Mouse (Mus musculus): ENCODE measurements around the gene Prkaca.
"Not testable (repeated sequence)": the region's sequence is repeated elsewhere in the genome, so short reads cannot be mapped to it uniquely, and the experiment has no call there.

The Prkaca gene

DNA sequence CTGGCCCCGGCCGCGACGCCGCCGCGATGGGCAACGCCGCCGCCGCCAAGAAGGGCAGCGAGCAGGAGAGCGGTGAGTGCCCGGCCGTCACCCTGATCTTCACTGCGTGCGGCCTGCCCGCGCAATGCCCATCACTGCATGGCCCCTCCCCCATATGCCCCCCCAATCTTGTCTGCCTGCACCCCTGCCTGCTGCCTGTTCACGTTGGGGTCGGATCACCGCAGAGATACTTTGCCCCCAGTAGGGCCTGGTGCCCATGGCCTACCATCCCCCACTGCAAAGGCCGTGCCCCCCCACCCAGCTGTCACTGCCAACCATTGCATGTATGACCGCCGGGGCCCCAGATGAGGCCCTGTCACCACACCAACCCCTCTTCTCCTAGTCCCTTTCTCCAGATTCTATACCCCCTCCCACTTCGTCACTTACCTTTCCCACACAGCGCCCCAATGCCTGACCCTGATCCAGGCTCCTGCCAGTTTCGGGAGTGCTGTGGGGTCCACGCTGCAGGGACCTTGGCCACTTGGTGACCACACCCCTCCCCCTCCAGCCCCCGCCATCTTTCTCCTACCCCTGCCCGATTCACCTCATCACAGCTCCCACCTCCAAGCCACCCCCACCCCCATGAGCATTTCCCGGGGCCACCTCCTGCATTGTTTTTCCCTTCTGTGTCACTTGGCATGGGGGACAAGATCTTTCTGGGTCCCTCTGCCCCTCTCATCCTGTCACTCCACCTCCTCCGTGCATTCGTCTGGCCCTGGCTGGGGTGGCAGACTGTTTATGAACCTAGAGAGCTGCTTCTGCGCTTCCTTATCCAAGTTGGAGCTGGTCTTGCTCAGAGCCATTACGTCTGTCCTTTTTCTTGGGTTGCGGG lies 603 bp downstream of the Prkaca start:
- in situ Hi-C loops (cut with MboI, MseI): no loop called here

DNA sequence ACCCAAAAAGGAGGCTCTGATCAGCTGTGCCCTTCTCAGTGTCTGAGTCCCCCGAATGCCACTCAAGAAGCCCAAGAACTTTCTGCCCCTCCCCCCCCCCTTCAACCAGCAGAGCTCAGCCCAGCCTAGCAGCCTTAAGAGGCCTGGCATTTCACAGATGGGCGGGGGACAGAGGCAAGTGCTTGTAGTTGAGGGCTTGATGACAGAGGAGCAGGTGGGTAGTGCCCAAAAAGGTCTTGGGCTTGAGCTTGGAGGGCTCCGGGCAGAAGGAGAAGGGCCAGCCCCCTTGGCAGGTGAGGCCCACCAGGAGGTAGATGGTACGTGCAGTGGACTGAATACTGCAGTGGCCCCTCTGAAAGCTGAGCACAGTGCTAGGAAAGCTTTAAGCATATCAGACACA lies 1.7 kb downstream of the Prkaca start:
- in situ Hi-C loops (cut with MboI, MseI): no loop called here

DNA sequence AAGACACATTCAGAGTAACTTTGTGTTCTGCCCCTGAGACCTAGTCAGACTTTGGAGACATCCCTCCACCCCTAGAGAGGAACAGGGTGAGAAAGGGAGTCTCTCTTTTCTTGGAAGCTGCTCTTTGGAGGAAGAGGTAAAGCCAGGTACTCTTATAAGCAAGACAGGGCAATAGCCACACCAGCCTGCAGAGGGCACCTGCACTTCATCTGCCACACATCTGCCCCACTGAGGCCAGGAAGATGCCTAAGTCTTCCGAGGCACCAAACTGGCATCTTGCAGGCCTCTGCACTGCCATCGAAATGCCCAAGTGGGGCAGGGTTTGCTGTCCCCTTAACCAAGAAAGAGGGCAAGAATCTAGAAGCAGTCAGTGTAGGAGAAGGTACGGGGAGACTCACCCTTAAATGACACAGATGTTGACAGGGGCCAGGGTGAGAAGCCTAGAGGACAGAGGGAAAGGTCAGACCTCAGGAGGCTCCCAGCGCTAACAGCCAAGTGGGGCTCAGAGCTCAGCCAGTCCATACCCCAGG lies 3.4 kb downstream of the Prkaca start:
- in situ Hi-C loops (cut with MboI, MseI): no loop called here

DNA sequence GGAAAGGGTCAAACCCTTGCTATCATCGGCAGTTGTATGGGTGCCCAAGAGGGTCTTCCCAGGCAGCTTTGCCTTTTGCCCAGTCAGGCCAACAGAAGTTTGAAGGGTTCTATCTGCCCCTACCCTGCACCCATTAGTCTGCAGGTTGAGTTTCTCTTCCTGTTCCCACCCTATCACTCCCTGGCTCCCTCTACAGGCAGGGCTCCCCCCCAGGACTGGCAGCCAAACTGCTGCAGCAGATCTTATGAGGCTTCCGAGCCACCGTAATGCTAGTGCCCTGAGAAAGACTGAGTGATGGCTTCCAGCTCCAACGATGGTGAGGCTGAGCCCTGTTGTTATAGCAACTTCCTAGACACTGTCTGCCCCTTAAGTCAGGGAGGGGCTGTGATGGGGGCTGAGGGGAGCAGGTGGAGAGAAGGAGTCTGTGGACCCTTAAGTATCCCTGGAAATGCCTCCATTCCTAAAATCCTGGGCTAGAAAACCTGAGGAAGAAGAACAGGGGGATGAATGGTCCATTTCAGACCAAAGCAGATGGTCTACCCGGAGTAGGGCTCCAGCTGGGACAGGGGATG lies 4.1 kb downstream of the Prkaca start:
- in situ Hi-C loops (cut with MboI, MseI): no loop called here

DNA sequence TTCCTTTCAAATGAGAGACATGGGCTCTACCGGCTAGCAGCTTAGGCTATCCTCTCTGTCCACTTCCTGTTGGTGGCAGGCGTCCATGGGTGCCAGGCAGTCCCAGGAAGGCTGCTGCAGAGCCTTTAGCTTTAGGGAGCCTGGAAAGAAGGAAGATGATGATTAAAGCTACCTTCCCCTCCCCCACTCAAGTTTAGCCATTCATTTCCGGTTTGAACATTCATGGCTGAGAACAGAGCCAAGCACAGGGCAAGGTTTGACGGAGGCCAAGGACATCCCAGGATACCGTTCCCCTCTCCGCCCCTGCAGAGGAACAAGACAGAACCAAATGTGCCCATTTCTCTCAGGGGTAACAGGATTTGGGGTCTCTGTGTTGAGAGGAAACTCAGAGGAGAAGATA lies 4.9 kb downstream of the Prkaca start:
- in situ Hi-C loops (cut with MboI, MseI): no loop called here

DNA sequence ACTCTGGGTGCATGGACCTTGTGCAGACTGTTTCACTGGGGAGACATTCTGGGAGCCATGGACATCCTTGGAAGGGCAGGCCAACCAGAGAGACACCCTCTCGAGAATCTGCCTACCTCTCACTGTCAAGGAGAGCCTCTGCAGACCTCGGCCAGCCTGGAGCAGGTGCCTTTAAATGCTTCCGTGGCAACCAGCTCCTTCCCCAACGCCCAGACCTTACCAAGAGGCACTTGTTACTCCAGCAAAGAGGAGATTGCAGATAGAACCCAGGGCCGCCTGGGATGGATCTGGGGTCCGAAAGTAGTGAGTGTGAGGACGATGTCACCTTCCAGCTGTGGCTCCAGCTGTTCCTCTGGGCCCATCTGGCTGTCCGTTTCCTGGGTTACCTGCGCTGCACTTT lies 5.4 kb downstream of the Prkaca start:
- in situ Hi-C loops (cut with MboI, MseI): no loop called here

DNA sequence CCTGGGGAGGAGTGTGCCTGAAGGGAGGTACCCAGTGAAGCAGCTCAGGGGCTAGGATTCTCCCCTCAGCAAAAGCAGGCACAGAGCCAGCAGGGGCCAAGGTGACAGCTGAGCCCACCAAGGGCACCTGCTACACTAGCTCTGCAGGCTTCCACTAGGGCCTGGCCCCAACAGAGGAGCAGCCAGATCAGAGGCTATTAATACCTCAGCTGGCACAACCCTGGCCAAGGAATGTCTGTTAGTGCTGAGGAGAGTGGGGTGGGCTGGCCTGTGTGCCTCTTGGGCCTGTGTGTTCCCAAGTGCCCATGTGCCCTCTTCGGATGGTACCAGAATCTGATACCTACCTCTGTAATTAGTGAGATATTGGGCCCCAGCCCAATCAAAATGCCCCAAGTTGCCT lies 7.5 kb downstream of the Prkaca start:
- in situ Hi-C loops (cut with MboI, MseI): no loop called here

DNA sequence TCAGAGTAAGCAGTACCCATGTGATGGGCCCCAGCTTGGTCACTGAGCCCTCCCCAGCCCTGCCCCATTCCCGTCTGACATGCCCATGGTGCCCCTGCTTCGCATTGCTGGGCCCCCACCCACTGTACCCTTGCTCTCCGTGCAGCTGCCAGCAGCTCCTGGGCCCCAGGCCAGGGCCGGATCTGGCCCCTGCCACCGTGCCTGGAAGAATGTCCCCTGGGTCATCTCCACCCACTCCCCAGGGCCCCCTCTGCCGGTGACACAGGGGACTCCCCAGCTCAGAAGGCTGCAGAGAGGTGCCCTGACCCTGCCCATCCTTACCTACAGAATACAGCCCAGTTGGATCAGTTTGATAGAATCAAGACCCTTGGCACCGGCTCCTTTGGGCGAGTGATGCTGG lies 8.1 kb downstream of the Prkaca start:
- in situ Hi-C loops (cut with MboI, MseI): no loop called here

DNA sequence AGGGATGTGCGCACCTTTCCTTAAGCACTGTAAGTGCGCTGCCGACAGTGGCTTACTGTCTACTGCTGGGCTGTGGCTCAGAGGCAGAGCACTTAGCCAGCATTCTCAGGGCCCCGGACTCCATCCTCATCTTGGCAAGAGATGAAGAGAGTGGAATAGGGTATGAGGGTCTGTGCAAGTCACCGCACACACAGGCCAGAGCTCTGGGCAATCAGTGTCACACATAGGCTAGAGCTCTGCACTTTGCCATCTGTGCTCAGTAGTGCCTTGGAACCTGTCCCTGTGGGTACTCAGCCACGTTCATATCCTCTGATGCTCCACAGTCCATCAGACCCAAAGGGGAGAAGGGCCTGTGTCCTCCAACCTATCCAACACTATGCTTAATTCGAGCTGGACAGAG lies 8.7 kb downstream of the Prkaca start:
- in situ Hi-C loops (cut with MboI, MseI): no loop called here

DNA sequence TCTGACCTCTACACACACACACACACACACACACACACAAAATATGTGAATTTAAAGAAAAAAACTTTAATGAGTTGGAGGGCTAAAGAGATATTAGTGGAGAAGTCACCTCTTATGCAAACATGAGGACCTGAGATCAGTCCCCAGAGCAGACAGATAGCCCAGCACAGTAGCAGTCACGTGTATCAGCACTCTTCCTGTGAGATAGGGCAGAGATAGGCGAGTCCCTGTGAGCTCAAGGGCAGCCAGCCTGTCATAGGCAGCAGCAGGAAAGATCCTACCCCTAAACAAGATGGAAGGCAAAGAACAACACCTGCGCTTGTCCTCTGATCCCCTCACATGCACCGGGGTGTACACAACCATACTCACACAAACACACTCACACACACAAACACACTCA lies 9.7 kb downstream of the Prkaca start:
- in situ Hi-C loops (cut with MboI, MseI): no loop called here

DNA sequence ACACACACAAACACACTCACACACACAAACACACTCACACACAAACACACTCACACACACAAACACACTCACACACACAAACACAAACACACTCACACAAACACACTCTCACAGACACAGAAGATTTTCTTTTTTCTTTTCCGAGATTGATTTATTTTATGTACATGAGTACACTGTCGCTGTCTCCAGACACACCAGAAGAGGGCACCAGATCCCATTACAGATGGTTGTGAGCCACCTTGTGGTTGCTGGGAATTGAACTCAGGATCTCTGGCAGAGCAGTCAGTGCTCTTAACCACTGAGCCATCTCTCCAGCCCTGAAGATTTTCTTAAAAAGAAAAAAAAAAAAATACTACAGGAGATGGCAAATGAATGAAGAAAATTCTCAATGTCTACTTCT lies 10.4 kb downstream of the Prkaca start:
- in situ Hi-C loops (cut with MboI, MseI): not testable (repeated sequence)

DNA sequence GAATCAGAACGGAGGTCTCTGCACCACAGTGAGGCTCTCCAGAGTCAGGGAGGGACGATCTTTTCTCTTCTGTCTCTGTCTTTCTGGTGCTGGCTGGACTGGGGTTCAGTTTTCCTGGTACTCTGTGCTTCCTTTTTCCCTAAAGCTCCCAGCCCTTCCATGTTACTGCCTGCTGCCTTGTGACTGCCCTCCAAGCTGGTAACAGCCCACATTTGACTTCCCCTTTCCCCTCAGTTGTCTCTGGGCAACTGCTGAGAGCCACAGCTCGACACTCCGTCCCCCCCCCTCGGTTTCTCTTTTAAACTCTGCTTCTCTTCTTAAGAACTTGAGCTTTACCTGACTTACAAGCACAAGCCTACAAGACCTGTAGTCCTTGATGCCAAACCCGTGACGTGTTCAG lies 16.4 kb downstream of the Prkaca start:
- in situ Hi-C loops (cut with MboI, MseI): no loop called here

DNA sequence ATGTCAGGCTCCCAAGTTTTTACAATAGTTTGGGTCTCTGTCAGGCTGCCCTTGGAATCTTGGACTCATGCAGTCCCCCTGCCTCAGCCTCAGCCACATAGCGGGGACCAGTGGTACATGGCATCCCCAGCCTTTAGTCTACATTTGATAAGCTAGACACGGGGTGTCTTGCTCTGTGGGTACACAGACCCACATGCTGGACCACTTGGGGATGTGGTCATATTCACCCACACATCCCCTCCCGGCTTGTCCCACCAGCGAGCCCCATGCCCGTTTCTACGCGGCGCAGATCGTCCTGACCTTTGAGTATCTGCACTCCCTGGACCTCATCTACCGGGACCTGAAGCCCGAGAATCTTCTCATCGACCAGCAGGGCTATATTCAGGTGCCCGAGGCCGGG lies 17.4 kb downstream of the Prkaca start:
- in situ Hi-C loops (cut with MboI, MseI): no loop called here

DNA sequence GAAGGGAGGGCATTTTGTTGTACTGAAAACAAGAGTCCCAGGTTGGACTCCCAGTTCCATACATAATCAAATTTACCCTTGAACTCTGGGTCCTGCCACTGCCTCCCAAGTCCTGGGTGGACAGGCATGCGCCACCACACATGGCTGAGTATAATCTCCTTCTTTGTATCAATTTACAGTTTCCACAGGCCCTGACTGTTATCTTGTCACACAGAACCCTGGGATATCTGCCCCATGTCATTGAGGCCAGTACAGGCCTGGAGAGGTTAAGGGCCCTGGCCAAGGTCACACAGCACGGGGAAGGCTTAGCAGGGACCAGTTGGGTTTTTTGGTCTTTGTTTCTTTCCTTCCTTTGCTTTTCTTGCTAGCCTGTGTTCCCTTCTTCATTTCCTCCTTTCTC lies 19.7 kb downstream of the Prkaca start:
- in situ Hi-C loops (cut with MboI, MseI): no loop called here

DNA sequence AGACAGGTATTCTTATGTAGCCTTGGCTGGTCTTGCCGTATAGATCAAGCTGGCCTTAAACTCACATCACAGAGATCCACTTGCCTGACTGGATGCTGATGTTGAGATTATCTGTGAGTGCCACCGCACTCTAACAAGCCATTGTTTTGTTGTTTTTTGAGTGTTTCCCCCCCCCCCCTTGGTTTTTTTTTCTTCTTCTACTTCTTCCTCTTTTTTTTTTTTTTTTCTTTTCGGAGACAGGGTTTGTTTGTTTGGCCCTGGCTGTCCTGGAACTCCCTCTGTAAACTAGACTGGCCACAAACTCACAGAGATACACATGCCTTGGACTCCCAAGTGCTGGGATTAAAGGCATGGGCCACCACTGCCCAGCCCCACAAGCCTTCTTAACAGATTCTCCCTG lies 21.2 kb downstream of the Prkaca start:
- in situ Hi-C loops (cut with MboI, MseI): no loop called here

DNA sequence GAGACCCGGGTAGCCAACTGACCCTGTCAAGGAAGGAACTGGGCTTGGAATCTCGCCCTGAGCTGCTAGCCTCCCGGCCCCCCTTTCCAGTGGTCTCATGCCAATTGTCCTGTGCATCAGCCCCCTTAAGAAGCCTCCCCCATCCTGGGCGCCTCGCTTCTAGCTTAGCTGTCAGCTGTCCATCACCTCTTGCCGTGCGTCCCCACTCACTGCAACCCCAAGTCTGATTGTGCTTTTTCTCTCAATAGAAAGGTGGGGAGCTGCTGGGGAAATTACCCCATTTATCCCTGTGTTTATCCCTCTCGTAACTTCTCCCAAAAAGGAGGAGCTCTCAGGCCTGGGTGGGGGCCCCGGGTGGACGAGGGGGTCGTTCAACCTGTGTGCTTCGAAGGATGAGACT lies 23.2 kb downstream of the Prkaca start:
- in situ Hi-C loops (cut with MboI, MseI): no loop called here

DNA sequence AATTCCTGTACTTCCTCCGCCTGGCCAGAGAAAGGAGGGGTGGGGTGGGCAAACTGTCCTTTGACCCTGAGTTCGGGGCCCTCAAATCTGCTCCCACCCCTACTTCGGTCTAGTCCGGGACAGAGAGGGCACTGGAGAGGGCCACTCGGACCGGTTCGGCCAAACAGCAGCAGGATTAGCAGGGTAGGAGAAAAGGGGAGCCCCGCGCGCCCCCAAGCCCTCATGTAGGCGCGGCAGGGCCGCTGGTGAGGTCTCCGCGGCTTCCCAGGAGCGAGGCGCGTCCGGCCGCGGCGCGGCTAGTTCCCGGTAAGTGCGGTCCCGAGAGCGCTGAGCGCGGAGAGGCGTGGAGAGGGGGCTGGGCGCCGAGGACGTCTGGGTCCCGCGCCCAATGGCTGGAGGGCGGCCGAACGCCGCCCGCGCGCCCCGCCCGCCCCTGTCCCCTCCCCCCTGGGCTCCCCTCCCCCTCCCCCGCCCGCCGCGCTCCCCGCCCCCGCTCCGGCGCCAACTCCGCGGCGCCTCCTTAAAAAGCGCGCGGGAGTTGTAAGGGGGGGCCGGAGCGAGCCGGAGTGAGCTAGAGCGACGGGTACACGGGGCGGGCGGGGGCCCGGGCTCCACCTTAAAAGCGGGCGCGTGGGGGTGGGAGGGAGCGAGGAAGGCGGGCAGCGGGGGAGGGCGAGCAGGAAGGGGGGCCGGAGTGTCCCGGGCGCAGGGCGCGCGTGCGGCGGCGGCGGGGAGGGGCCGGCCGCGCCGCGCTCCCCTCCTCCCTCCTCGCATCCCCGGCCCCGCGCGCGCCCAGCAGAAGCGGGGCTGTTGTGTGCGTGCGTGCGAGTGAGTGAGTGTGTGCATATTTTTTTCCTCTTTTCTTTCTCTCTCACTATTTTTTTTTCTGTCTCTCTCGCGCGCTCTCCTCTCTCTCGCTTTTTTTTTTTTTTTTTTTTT lies 24.0 kb downstream of the Prkaca start:
- in situ Hi-C loops (cut with MboI, MseI): no loop called here

DNA sequence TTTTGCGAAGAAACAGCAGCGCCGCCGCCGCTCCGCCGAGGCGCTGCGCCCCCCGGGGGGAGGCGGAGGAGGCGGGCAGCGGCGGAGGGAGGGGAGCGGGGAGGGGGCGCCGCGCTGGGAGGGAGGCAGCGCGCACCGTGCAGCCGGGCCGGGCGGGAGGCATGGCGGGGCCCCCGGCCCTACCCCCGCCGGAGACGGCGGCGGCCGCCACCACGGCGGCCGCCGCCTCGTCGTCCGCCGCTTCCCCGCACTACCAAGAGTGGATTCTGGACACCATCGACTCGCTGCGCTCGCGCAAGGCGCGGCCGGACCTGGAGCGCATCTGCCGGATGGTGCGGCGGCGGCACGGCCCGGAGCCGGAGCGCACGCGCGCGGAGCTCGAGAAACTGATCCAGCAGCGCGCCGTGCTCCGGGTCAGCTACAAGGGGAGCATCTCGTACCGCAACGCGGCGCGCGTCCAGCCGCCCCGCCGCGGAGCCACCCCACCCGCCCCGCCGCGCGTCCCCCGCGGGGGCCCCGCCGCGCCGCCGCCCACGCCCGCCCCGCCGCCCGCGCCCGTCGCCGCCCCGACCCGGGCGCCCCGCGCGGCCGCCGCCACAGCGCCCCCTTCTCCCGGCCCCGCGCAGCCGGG lies 24.8 kb downstream of the Prkaca start, which contains the start of gene Samd1:
Gene Samd1 (plus strand): TSS at position 162 of the 631 bp plus-strand sequence.
- in situ Hi-C loops (cut with MboI, MseI): no loop called here

DNA sequence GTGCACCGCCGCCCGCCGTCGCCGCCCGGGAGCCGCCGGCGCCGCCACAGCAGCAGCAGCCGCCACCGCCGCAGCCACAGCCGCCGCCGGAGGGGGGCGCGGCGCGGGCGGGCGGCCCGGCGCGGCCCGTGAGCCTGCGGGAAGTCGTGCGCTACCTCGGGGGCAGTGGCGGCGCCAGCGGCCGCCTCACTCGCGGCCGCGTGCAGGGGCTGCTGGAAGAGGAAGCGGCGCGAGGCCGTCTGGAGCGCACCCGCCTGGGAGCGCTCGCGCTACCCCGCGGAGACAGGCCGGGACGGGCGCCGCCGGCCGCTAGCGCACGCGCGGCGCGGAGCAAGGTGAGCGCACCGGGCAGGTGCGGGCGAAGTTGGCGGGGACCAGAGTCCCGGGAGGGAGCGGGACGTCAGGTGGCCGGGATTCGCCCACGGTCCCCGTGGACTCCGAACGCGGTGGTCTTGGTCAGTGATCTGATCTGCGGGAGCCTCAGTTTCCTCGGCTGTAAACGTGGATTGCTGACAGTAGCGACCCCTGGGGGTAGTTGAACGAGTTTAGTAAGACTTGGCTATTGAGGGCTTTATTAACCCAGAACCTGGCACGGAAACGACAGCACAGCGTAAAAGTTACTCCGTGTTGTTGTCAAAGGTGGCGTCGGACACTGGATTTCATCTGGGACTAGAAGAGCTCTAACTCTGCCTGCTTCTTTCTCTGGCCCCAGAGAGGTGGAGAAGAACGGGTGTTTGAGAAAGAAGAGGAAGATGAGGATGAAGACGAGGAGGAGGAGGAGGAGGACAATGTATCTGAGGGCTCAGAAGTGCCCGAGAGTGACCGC lies 25.7 kb downstream of the Prkaca start:
- in situ Hi-C loops (cut with MboI, MseI): no loop called here

DNA sequence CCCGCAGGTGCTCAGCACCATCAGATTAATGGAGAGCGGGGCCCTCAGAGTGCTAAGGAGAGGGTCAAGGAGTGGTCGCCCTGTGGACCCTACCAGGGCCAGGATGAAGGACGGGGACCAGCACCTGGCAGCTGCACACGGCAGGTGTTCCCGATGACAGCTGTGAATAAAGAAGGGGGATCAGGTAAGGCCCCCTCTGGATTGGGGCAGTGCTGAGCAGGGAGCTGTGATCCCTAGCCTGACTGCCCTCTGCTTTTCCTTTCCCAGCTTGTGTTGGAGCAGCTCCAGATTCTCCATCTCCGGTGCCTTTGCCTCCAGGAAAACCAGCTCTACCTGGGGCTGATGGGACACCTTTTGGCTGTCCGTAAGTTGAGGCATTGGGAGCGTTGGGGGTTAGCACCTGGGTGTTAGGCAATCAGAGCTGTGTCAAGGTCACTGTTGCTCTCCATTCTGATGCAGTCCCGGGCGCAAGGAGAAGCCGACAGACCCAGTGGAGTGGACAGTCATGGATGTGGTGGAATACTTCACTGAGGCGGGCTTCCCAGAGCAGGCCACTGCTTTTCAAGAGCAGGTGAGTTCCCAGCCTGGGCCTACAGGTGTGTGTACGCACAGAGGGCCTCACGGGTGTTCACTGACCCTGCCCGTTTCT lies 26.4 kb downstream of the Prkaca start:
- in situ Hi-C loops (cut with MboI, MseI): no loop called here

Measured in T-helper 17 cell (primary cell).